Mouse (Mus musculus): ENCODE results near the gene Lhfpl2. TPM values are rescaled to one million over a fixed set of nuclear protein-coding genes. Genes with fewer than 3 reads are reported as not detected.
A peak's percentile ranks its signal among the peaks of the same experiment; 100 is the strongest.

The Lhfpl2 gene
- polyA plus RNA-seq, 1 experiment from 2014 or later, result 24.7 TPM

GRCm38 (mm10) chr13:94188200-94189086 is 130.8 kb downstream of the Lhfpl2 start:
- H3K4me1 ChIP-seq (replicated peaks; ENCODE audit: control insufficient read depth, insufficient read depth, low read length), result peaks cover 6% of the 10 kb centered on the region
- WGBS, result 6% methylated on average over 10 of the region's 10 CpGs
- ATAC-seq (replicated peaks; ENCODE audit: low FRiP score) (peak; percentile 66), DNase-seq (ENCODE audit: low spot score) (no peak)
- no peaks in the 10 kb centered on the region for H3K9me3 ChIP-seq (ENCODE audit: control insufficient read depth, low read length)
- H3K27me3 ChIP-seq (ENCODE audit: control insufficient read depth, insufficient read depth, low read length), result no peaks in the 10 kb centered on the region; the same call in 1 of the 2 replicates
- H3K9ac ChIP-seq (ENCODE audit: low read length), result no peak overlapping the region
- H3K4me3 ChIP-seq (ENCODE audit: low read depth, low read length), result no peak overlapping the region
- no peak overlapping the region for H3K4me2 ChIP-seq (ENCODE audit: low read depth, low read length, severe bottlenecking)
- H3K27ac ChIP-seq (ENCODE audit: low read depth, low read length), result peak overlapping the region; percentile 60; the same call in 1 of the 2 replicates
- H3K36me3 ChIP-seq (ENCODE audit: control insufficient read depth, insufficient read depth, low read length), result no peaks in the 10 kb centered on the region; the same call in 1 of the 2 replicates

- Histone ChIP-seq H3K4me1 (replicated peaks; ENCODE audit: control insufficient read depth, insufficient read depth, low read length) (peaks cover 6% of the 10 kb centered on the region), H3K4me2 (ENCODE audit: low read depth, low read length, severe bottlenecking) (no peak overlapping the region), H3K9me3 (ENCODE audit: control insufficient read depth, low read length) (no peaks in the 10 kb centered on the region), H3K27ac (ENCODE audit: low read depth, low read length) (no peak overlapping the region), H3K9ac (ENCODE audit: low read length) (no peak overlapping the region), H3K4me3 (ENCODE audit: low read depth, low read length) (no peak overlapping the region), H3K27me3 (ENCODE audit: control insufficient read depth, insufficient read depth, low read length) (no peaks in the 10 kb centered on the region; the same call in 1 of the 2 replicates), H3K36me3 (ENCODE audit: control insufficient read depth, insufficient read depth, low read length) (no peaks in the 10 kb centered on the region; the same call in 1 of the 2 replicates)
- 70% methylated on average over 1 of the region's 1 CpGs for WGBS
- ATAC-seq (replicated peaks; ENCODE audit: low FRiP score), result no peak
- no peak for DNase-seq (ENCODE audit: low spot score)
Measured at GRCm38 (mm10) chr13:94190386-94190785, 132.8 kb downstream of the Lhfpl2 start.

- no peaks in the 10 kb centered on the region; the same call in 1 of the 2 replicates for H3K36me3 ChIP-seq (ENCODE audit: control insufficient read depth, insufficient read depth, low read length)
- no peak overlapping the region for H3K4me2 ChIP-seq (ENCODE audit: low read depth, low read length, severe bottlenecking)
- DNase-seq (ENCODE audit: low spot score), result no peak
- H3K27ac ChIP-seq (ENCODE audit: low read depth, low read length), result no peak overlapping the region
- no peak for ATAC-seq (replicated peaks; ENCODE audit: low FRiP score)
- no peaks in the 10 kb centered on the region for H3K9me3 ChIP-seq (ENCODE audit: control insufficient read depth, low read length)
- no peak overlapping the region for H3K9ac ChIP-seq (ENCODE audit: low read length)
- 86% methylated on average over 4 of the region's 4 CpGs for WGBS
- no peak overlapping the region for H3K4me3 ChIP-seq (ENCODE audit: low read depth, low read length)
- no peaks in the 10 kb centered on the region for H3K4me1 ChIP-seq (replicated peaks; ENCODE audit: control insufficient read depth, insufficient read depth, low read length)
- H3K27me3 ChIP-seq (ENCODE audit: control insufficient read depth, insufficient read depth, low read length), result no peaks in the 10 kb centered on the region
Measured at GRCm38 (mm10) chr13:94193227-94193626, 135.6 kb downstream of the Lhfpl2 start.

- H3K4me3 ChIP-seq (ENCODE audit: low read depth, low read length), result no peak overlapping the region
- no peaks in the 10 kb centered on the region for H3K9me3 ChIP-seq (ENCODE audit: control insufficient read depth, low read length)
- no peak for DNase-seq (ENCODE audit: low spot score)
- H3K27ac ChIP-seq (ENCODE audit: low read depth, low read length), result no peak overlapping the region
- H3K9ac ChIP-seq (ENCODE audit: low read length), result no peak overlapping the region
- H3K27me3 ChIP-seq (ENCODE audit: control insufficient read depth, insufficient read depth, low read length), result no peaks in the 10 kb centered on the region
- 89% methylated on average over 6 of the region's 6 CpGs for WGBS
- no peaks in the 10 kb centered on the region for H3K4me1 ChIP-seq (replicated peaks; ENCODE audit: control insufficient read depth, insufficient read depth, low read length)
- no peak for ATAC-seq (replicated peaks; ENCODE audit: low FRiP score)
- no peaks in the 10 kb centered on the region for H3K36me3 ChIP-seq (ENCODE audit: control insufficient read depth, insufficient read depth, low read length)
- no peak overlapping the region for H3K4me2 ChIP-seq (ENCODE audit: low read depth, low read length, severe bottlenecking)
Measured at GRCm38 (mm10) chr13:94198616-94199015, 141.0 kb downstream of the Lhfpl2 start.

- Histone ChIP-seq H3K9me3 (ENCODE audit: control insufficient read depth, low read length) (no peaks in the 10 kb centered on the region), H3K27me3 (ENCODE audit: control insufficient read depth, insufficient read depth, low read length) (no peaks in the 10 kb centered on the region), H3K4me3 (ENCODE audit: low read depth, low read length) (no peak overlapping the region), H3K9ac (ENCODE audit: low read length) (no peak overlapping the region), H3K4me1 (replicated peaks; ENCODE audit: control insufficient read depth, insufficient read depth, low read length) (no peaks in the 10 kb centered on the region), H3K27ac (ENCODE audit: low read depth, low read length) (no peak overlapping the region), H3K4me2 (ENCODE audit: low read depth, low read length, severe bottlenecking) (no peak overlapping the region), H3K36me3 (ENCODE audit: control insufficient read depth, insufficient read depth, low read length) (no peaks in the 10 kb centered on the region)
- 81% methylated on average over 8 of the region's 8 CpGs for WGBS
- ATAC-seq (replicated peaks; ENCODE audit: low FRiP score) (no peak), DNase-seq (ENCODE audit: low spot score) (no peak)
Measured at GRCm38 (mm10) chr13:94199829-94200228, 142.2 kb downstream of the Lhfpl2 start.

GRCm38 (mm10) chr13:94205234-94205633 is 147.6 kb downstream of the Lhfpl2 start:
- Histone ChIP-seq H3K4me2 (ENCODE audit: low read depth, low read length, severe bottlenecking) (no peak overlapping the region), H3K27ac (ENCODE audit: low read depth, low read length) (no peak overlapping the region)
- peak; percentile 69 for DNase-seq (ENCODE audit: low spot score)

GRCm38 (mm10) chr13:94207973-94208372 is 150.4 kb downstream of the Lhfpl2 start:
- Histone ChIP-seq H3K36me3 (ENCODE audit: control insufficient read depth, insufficient read depth, low read length) (no peaks in the 10 kb centered on the region; the same call in 1 of the 2 replicates), H3K4me2 (ENCODE audit: low read depth, low read length, severe bottlenecking) (no peak overlapping the region), H3K27ac (ENCODE audit: low read depth, low read length) (no peak overlapping the region), H3K4me1 (replicated peaks; ENCODE audit: control insufficient read depth, insufficient read depth, low read length) (no peaks in the 10 kb centered on the region), H3K4me3 (ENCODE audit: low read depth, low read length) (no peak overlapping the region), H3K9me3 (ENCODE audit: control insufficient read depth, low read length) (no peaks in the 10 kb centered on the region; the same call in 1 of the 2 replicates), H3K9ac (ENCODE audit: low read length) (no peak overlapping the region), H3K27me3 (ENCODE audit: control insufficient read depth, insufficient read depth, low read length) (no peaks in the 10 kb centered on the region)
- no peak for DNase-seq (ENCODE audit: low spot score)
- no peak for ATAC-seq (replicated peaks; ENCODE audit: low FRiP score)
- 96% methylated on average over 16 of the region's 16 CpGs for WGBS

More at GRCm38 (mm10) chr13:94205234-94205633, 147.6 kb downstream of the Lhfpl2 start:
- no peaks in the 10 kb centered on the region for H3K4me1 ChIP-seq (replicated peaks; ENCODE audit: control insufficient read depth, insufficient read depth, low read length)
- peak; percentile 79 for ATAC-seq (replicated peaks; ENCODE audit: low FRiP score)
- WGBS, result 13% methylated on average over 6 of the region's 6 CpGs
- no peaks in the 10 kb centered on the region; the same call in 1 of the 2 replicates for H3K9me3 ChIP-seq (ENCODE audit: control insufficient read depth, low read length)
- H3K36me3 ChIP-seq (ENCODE audit: control insufficient read depth, insufficient read depth, low read length), result no peaks in the 10 kb centered on the region; the same call in 1 of the 2 replicates
- no peak overlapping the region for H3K9ac ChIP-seq (ENCODE audit: low read length)
- no peaks in the 10 kb centered on the region for H3K27me3 ChIP-seq (ENCODE audit: control insufficient read depth, insufficient read depth, low read length)
- H3K4me3 ChIP-seq (ENCODE audit: low read depth, low read length), result no peak overlapping the region

- Histone ChIP-seq H3K4me2 (ENCODE audit: low read depth, low read length, severe bottlenecking) (no peak overlapping the region), H3K27ac (ENCODE audit: low read depth, low read length) (no peak overlapping the region), H3K9me3 (ENCODE audit: control insufficient read depth, low read length) (no peaks in the 10 kb centered on the region; the same call in 1 of the 2 replicates), H3K27me3 (ENCODE audit: control insufficient read depth, insufficient read depth, low read length) (no peaks in the 10 kb centered on the region), H3K36me3 (ENCODE audit: control insufficient read depth, insufficient read depth, low read length) (no peaks in the 10 kb centered on the region; the same call in 1 of the 2 replicates), H3K9ac (ENCODE audit: low read length) (no peak overlapping the region), H3K4me1 (replicated peaks; ENCODE audit: control insufficient read depth, insufficient read depth, low read length) (no peaks in the 10 kb centered on the region), H3K4me3 (ENCODE audit: low read depth, low read length) (no peak overlapping the region)
- no peak for DNase-seq (ENCODE audit: low spot score)
- no peak for ATAC-seq (replicated peaks; ENCODE audit: low FRiP score)
Measured at GRCm38 (mm10) chr13:94208892-94209291, 151.3 kb downstream of the Lhfpl2 start.

Data from forebrain, embryonic 11.5 days (tissue).